Mouse (Mus musculus): ENCODE measurements around the gene Bloc1s6. TPM values are rescaled to one million over a fixed set of nuclear protein-coding genes. Genes with fewer than 3 reads are reported as not detected.

Bloc1s6 gene
- polyA plus RNA-seq, 1 experiment from 2014 or later = 43.6 TPM

DNA sequence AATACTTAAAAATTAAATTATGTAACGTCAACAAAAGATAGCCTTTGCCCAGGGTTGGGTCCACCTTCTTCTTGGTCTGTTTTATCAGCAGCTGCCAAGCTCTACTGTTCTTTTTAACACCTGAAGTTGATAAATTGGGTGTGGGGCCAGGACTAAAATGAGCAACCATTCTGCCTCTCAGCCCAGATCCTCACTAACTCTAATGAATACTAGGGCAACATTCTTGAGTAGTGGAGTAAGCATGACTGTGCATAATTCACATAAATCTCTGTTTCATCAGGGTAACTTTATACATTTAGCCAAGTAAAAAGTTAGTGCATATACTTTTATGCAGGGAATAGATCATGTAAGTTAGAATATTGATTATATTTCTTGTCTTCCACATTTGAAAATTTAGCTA is 37.2 kb downstream of the Bloc1s6 start:
- no peak for DNase-seq (ENCODE audit: low spot score)
- no peaks in the 10 kb centered on the region for H3K36me3 ChIP-seq (ENCODE audit: insufficient read depth, low read length)
- no peak overlapping the region for H3K4me3 ChIP-seq (replicated peaks; ENCODE audit: low read depth, low read length)
- ATAC-seq (replicated peaks; ENCODE audit: low FRiP score, low read depth) = no peak
- H3K9me3 ChIP-seq (replicated peaks; ENCODE audit: low read length) = no peaks in the 10 kb centered on the region
- H3K9ac ChIP-seq (ENCODE audit: low read depth, low read length) = no peak overlapping the region
- no peaks in the 10 kb centered on the region for H3K4me1 ChIP-seq (replicated peaks; ENCODE audit: insufficient read depth, low read length)
- H3K4me2 ChIP-seq (ENCODE audit: low read length) = no peak overlapping the region
- no peaks in the 10 kb centered on the region for H3K27me3 ChIP-seq (ENCODE audit: insufficient read depth, low read length)
- no peak overlapping the region for H3K27ac ChIP-seq
- no peak for TF ChIP-seq CTCF (IDR thresholded peaks at IDR 0.05; ENCODE audit: low read depth)
- 91% methylated on average over 1 of the region's 1 CpGs for WGBS

DNA sequence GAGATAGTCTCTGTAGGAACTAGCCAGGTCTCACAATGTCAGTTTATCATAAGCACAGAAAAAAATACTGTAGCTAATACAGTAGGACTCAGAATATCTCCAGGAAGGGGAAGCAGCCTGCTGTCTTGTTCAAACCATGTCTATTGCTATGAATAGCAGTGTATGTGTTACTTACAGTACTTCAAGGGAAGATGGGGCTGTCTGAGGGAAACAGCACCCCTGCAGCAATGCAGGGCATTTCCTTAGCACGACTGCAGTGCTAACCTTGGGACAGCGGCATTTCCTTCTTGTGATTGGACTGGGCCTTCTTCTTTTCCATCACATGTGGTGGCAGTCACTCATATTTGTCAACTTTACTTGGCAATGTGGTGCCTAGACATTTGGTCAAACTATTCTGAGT is 38.5 kb downstream of the Bloc1s6 start:
- Histone ChIP-seq H3K36me3 (ENCODE audit: insufficient read depth, low read length) (no peaks in the 10 kb centered on the region), H3K27me3 (ENCODE audit: insufficient read depth, low read length) (no peaks in the 10 kb centered on the region), H3K4me2 (ENCODE audit: low read length) (no peak overlapping the region), H3K9ac (ENCODE audit: low read depth, low read length) (no peak overlapping the region), H3K4me3 (replicated peaks; ENCODE audit: low read depth, low read length) (no peak overlapping the region), H3K4me1 (replicated peaks; ENCODE audit: insufficient read depth, low read length) (no peaks in the 10 kb centered on the region), H3K9me3 (replicated peaks; ENCODE audit: low read length) (no peaks in the 10 kb centered on the region), H3K27ac (no peak overlapping the region)
- WGBS = 53% methylated on average over 2 of the region's 2 CpGs
- TF ChIP-seq CTCF (IDR thresholded peaks at IDR 0.05; ENCODE audit: low read depth) = no peak
- DNase-seq (ENCODE audit: low spot score) (no peak), ATAC-seq (replicated peaks; ENCODE audit: low FRiP score, low read depth) (no peak)

DNA sequence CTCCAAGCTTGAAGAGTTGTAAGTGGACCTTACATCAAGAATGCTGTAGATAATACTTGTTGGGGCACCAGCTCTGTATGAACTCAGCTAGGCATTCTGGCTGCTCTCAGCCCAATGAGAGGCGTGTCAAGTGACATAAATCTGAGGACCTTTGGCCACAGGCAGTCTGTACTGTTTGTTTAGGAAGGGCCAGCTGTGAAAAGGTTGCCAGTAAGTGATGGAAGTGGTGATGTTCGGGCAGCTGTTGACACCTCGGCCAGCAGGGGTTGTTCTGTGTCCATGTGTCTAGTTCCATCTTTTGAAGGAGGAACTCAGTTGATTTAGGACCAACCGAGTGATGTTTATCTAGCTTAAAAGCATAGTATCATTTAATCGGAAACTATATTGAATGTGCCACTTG is 41.7 kb downstream of the Bloc1s6 start:
- Histone ChIP-seq H3K36me3 (ENCODE audit: insufficient read depth, low read length) (no peaks in the 10 kb centered on the region), H3K9me3 (replicated peaks; ENCODE audit: low read length) (no peaks in the 10 kb centered on the region), H3K27me3 (ENCODE audit: insufficient read depth, low read length) (no peaks in the 10 kb centered on the region), H3K4me3 (replicated peaks; ENCODE audit: low read depth, low read length) (no peak overlapping the region), H3K4me2 (ENCODE audit: low read length) (no peak overlapping the region), H3K4me1 (replicated peaks; ENCODE audit: insufficient read depth, low read length) (no peaks in the 10 kb centered on the region), H3K27ac (no peak overlapping the region), H3K9ac (ENCODE audit: low read depth, low read length) (no peak overlapping the region)
- DNase-seq (ENCODE audit: low spot score) (no peak), ATAC-seq (replicated peaks; ENCODE audit: low FRiP score, low read depth) (no peak)
- 19% methylated on average over 5 of the region's 5 CpGs for WGBS
- TF ChIP-seq CTCF (IDR thresholded peaks at IDR 0.05; ENCODE audit: low read depth) = no peak; the same call in 1 of the 2 replicates

DNA sequence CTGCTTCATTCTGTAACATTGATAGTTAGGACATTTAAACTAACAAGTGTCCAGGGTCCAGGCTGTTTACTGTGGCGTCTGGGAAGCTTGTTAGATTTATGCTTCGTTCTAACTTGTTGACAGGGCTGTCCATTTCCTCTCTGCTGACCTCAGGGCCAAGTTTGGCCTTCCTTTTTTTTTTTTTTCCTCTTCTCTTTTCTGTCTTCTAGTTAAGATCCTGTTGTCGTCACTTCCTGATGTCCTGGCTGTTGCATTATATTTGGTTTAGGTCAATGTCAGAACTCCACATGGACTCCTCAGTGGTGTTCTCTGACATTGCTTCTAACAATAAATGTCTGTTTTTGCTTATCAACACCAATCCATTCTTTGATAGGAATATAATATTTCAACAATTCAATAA is 42.1 kb downstream of the Bloc1s6 start:
- no peak for ATAC-seq (replicated peaks; ENCODE audit: low FRiP score, low read depth)
- H3K9ac ChIP-seq (ENCODE audit: low read depth, low read length) = no peak overlapping the region

DNA sequence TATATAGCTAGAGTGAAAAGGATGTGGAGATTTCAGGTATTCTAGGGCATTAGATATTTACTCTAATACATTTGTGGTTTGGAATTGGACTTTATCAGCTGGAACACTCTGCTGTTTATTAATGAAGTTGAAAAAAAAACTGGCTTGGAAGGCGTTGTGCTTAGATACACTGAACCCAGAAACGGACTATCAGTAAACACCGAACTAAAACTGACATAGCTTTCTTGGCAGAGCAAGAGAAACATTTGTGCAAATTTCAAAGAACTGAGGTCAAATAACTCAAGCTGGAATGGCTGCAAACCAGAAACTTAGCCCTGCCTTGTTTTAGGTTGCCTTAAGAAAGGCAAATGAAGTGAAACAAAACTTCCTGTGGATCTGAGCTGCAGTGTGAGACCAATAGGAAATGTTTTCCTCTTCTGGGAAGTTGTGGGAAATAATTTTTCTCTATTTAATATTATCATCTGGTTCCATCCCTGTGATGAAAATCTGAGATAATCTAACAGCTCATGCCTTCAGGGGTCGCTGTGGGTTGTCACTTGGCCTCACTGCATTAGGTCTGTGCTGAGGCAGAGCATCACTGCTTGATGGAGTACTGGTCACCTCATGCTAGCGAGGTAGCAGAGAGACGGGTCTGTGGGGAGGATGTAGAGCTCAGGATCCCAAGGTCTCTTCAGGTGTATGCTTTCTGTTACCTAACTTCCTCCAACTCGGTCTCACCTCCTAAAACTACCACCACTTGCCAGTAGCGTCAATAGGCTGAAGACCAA is 43.5 kb downstream of the Bloc1s6 start:
- DNase-seq (ENCODE audit: low spot score) (peak; percentile 40), ATAC-seq (replicated peaks; ENCODE audit: low FRiP score, low read depth) (no peak)
- 70% methylated on average over 8 of the region's 8 CpGs for WGBS
- H3K27me3 ChIP-seq (ENCODE audit: insufficient read depth, low read length) = no peaks in the 10 kb centered on the region
- H3K4me1 ChIP-seq (replicated peaks; ENCODE audit: insufficient read depth, low read length) = no peaks in the 10 kb centered on the region
- TF ChIP-seq CTCF (IDR thresholded peaks at IDR 0.05; ENCODE audit: low read depth) = no peak
- H3K9ac ChIP-seq (ENCODE audit: low read depth, low read length) = no peak overlapping the region
- H3K9me3 ChIP-seq (replicated peaks; ENCODE audit: low read length) = no peaks in the 10 kb centered on the region
- H3K4me3 ChIP-seq (replicated peaks; ENCODE audit: low read depth, low read length) = no peak overlapping the region
- no peak overlapping the region for H3K27ac ChIP-seq
- no peaks in the 10 kb centered on the region for H3K36me3 ChIP-seq (ENCODE audit: insufficient read depth, low read length)
- no peak overlapping the region for H3K4me2 ChIP-seq (ENCODE audit: low read length)

More for the DNA sequence above, 42.1 kb downstream of the Bloc1s6 start:
- TF ChIP-seq CTCF (IDR thresholded peaks at IDR 0.05; ENCODE audit: low read depth) = no peak
- Histone ChIP-seq H3K36me3 (ENCODE audit: insufficient read depth, low read length) (no peaks in the 10 kb centered on the region), H3K27ac (no peak overlapping the region), H3K4me2 (ENCODE audit: low read length) (no peak overlapping the region), H3K9me3 (replicated peaks; ENCODE audit: low read length) (no peaks in the 10 kb centered on the region), H3K27me3 (ENCODE audit: insufficient read depth, low read length) (no peaks in the 10 kb centered on the region), H3K4me3 (replicated peaks; ENCODE audit: low read depth, low read length) (no peak overlapping the region), H3K4me1 (replicated peaks; ENCODE audit: insufficient read depth, low read length) (no peaks in the 10 kb centered on the region)
- DNase-seq (ENCODE audit: low spot score) = no peak
- WGBS = 28% methylated on average over 3 of the region's 3 CpGs

DNA sequence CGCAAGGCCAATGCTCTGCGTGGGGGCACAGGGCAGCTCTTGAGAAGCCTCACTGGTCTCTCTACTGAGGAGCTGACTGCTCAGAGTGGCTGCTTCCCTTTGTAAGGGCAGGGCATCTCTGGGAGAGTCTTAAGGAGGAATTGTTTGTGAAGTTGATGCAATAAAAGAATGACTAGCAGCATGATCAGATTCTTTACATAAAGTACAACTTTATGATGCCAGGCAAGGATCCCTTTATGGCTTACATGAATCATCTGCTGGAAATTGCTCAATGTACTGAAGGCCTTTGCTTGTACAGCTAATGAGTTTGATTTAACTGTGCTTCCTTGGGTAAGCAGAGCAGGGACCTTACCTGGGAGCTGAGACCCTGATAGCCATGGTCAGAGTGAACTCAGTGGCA is 45.4 kb downstream of the Bloc1s6 start:
- no peaks in the 10 kb centered on the region for H3K4me1 ChIP-seq (replicated peaks; ENCODE audit: insufficient read depth, low read length)
- H3K4me3 ChIP-seq (replicated peaks; ENCODE audit: low read depth, low read length) = no peak overlapping the region
- no peak overlapping the region for H3K4me2 ChIP-seq (ENCODE audit: low read length)
- DNase-seq (ENCODE audit: low spot score) = no peak
- no peaks in the 10 kb centered on the region for H3K9me3 ChIP-seq (replicated peaks; ENCODE audit: low read length)
- H3K36me3 ChIP-seq (ENCODE audit: insufficient read depth, low read length) = no peaks in the 10 kb centered on the region
- no peak for ATAC-seq (replicated peaks; ENCODE audit: low FRiP score, low read depth)
- 61% methylated on average over 2 of the region's 2 CpGs for WGBS
- no peak overlapping the region for H3K27ac ChIP-seq
- H3K27me3 ChIP-seq (ENCODE audit: insufficient read depth, low read length) = no peaks in the 10 kb centered on the region
- no peak overlapping the region for H3K9ac ChIP-seq (ENCODE audit: low read depth, low read length)
- no peak for TF ChIP-seq CTCF (IDR thresholded peaks at IDR 0.05; ENCODE audit: low read depth)

DNA sequence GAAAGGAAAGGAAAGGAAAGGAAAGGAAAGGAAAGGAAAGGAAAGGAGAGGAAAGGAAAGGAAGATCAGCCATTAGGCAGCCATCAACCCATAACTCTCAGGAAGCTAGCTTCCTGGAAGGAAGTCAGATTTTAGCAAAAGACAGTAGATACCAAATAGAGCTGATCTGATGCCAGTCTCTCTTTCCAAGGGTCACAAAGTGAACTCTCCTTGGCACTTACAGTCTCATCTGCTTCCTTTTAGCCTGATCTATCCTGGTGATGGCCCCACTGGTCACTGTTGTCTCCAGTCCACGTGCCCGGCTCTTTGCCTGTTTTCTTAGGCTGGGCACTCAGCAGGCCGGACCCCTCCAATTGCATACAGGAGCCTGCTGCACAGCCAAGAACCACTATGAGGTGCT is 46.4 kb downstream of the Bloc1s6 start:
- ATAC-seq (replicated peaks; ENCODE audit: low FRiP score, low read depth) (no peak), DNase-seq (ENCODE audit: low spot score) (no peak)
- Histone ChIP-seq H3K9ac (ENCODE audit: low read depth, low read length) (no peak overlapping the region), H3K9me3 (replicated peaks; ENCODE audit: low read length) (no peaks in the 10 kb centered on the region), H3K4me2 (ENCODE audit: low read length) (no peak overlapping the region), H3K4me1 (replicated peaks; ENCODE audit: insufficient read depth, low read length) (no peaks in the 10 kb centered on the region), H3K27ac (no peak overlapping the region), H3K4me3 (replicated peaks; ENCODE audit: low read depth, low read length) (no peak overlapping the region), H3K36me3 (ENCODE audit: insufficient read depth, low read length) (no peaks in the 10 kb centered on the region), H3K27me3 (ENCODE audit: insufficient read depth, low read length) (no peaks in the 10 kb centered on the region)
- 87% methylated on average over 3 of the region's 3 CpGs for WGBS
- TF ChIP-seq CTCF (IDR thresholded peaks at IDR 0.05; ENCODE audit: low read depth) = no peak

Data from kidney, postnatal 0 days (tissue).